Mouse (Mus musculus): ENCODE measurements at regions not wholly inside any gene's neighbourhood (a gene's known extent, or its start where the extent isn't known, plus 50 kb on each side); places are given as distances from the start of the nearest gene placed in this dataset.

GRCm38 (mm10) chr11:28999196-28999595 lies 131.3 kb upstream of the Pnpt1 start:
- no peak for TF ChIP-seq CTCF (IDR thresholded peaks at IDR 0.05; ENCODE audit: borderline replicate concordance, extremely low read depth, insufficient read depth, insufficient read length)
- TF ChIP-seq POLR2A (IDR thresholded peaks at IDR 0.05; ENCODE audit: borderline replicate concordance, extremely low read depth, insufficient read depth, insufficient read length, poor library complexity, severe bottlenecking), result no peak

Data from brain, embryonic 14.5 days (tissue).